Mouse (Mus musculus): ENCODE results near the gene Gm3336. TPM values are rescaled to one million over a fixed set of nuclear protein-coding genes. Genes with fewer than 3 reads are reported as not detected.
A peak's percentile ranks its signal among the peaks of the same experiment; 100 is the strongest.

The Gm3336 gene
- polyA plus RNA-seq, 1 experiment from 2014 or later, result not detected

DNA sequence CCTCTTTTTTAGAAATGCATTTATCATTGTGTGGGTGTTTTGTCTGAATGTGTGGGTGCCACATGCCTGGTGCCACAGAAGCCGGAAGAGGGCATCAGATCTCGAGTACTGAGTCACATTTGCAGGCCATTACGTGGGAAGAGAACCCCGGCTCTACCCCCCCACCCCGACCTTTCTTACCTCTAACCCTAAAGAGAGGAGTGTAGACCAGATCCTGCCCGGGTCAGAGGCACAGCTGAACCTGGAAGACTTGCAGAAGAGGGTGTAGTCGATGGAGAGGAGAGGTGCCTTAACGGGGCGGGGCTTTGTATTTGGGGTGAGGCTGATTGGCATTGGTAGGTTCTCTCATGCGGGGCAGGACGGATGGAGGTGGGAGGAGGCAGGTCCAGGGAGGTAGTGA is 26.5 kb downstream of the Gm3336 start:
- Histone ChIP-seq H3K4me2 (no peak overlapping the region), H3K4me3 (no peak overlapping the region), H3K9ac (no peak overlapping the region), H3K4me1 (peaks cover 13% of the 10 kb centered on the region), H3K9me3 (replicated peaks) (no peaks in the 10 kb centered on the region), H3K36me3 (no peaks in the 10 kb centered on the region), H3K27ac (no peak overlapping the region), H3K27me3 (replicated peaks) (peaks cover 100% of the 10 kb centered on the region)
- ATAC-seq, result no peak
- WGBS (ENCODE audit: insufficient replicate concordance), result 28% methylated on average over 11 of the region's 11 CpGs

DNA sequence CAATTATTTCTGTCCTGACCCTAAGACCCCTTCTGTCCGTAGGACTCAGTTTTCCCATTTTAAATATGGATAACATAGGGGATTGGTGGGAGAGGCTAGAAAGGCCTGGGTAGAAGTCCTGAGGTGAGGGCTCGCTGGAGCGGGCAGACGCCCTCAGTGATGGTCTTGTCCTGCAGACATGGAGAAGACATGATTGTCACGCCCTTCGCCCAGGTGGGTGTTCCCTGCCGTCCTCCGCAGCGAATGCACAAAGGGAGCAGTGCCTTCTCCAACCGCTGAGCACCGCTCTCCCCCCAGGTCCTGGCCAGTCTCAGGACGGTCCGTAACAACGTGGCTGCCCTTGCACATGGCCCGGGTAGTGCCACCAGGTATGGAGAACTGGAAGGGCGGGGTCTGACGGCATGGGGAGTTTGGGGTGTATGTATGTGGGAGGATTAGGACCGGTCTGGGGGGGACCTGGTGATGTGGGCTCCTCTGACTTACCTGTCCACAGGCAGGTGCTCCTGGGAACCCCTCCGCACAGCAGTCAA is 27.4 kb downstream of the Gm3336 start:
- Histone ChIP-seq H3K36me3 (no peaks in the 10 kb centered on the region), H3K27me3 (replicated peaks) (peaks cover 99% of the 10 kb centered on the region), H3K9me3 (replicated peaks) (no peaks in the 10 kb centered on the region), H3K4me1 (peaks cover 13% of the 10 kb centered on the region), H3K9ac (no peak overlapping the region), H3K4me2 (no peak overlapping the region), H3K4me3 (no peak overlapping the region), H3K27ac (no peak overlapping the region)
- 38% methylated on average over 19 of the region's 19 CpGs for WGBS (ENCODE audit: insufficient replicate concordance)
- ATAC-seq, result no peak

DNA sequence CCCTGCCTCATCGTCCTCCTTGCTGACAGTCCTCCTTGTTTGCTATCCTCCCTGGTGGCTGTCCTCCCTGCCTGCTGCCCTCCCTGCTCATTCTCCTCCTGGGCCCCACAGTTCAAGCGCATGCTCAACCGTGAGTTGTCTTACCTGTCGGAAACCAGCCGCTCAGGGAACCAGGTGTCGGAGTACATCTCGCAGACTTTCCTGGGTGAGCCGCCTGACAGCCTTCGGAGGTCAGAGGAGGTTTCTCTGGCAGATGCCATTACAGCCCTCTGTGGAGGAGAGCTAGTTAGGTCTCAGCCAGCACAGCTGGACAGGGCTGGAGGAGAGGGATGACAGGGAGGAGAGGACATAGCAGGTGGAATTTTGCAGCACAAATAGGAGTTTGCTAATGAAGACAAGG is 28.3 kb downstream of the Gm3336 start:
- Histone ChIP-seq H3K27ac (no peak overlapping the region), H3K9me3 (replicated peaks) (no peaks in the 10 kb centered on the region), H3K36me3 (no peaks in the 10 kb centered on the region), H3K9ac (no peak overlapping the region), H3K4me1 (peaks cover 13% of the 10 kb centered on the region), H3K4me2 (no peak overlapping the region), H3K27me3 (replicated peaks) (peaks cover 89% of the 10 kb centered on the region), H3K4me3 (no peak overlapping the region)
- no peak for ATAC-seq
- 63% methylated on average over 9 of the region's 9 CpGs for WGBS (ENCODE audit: insufficient replicate concordance)

DNA sequence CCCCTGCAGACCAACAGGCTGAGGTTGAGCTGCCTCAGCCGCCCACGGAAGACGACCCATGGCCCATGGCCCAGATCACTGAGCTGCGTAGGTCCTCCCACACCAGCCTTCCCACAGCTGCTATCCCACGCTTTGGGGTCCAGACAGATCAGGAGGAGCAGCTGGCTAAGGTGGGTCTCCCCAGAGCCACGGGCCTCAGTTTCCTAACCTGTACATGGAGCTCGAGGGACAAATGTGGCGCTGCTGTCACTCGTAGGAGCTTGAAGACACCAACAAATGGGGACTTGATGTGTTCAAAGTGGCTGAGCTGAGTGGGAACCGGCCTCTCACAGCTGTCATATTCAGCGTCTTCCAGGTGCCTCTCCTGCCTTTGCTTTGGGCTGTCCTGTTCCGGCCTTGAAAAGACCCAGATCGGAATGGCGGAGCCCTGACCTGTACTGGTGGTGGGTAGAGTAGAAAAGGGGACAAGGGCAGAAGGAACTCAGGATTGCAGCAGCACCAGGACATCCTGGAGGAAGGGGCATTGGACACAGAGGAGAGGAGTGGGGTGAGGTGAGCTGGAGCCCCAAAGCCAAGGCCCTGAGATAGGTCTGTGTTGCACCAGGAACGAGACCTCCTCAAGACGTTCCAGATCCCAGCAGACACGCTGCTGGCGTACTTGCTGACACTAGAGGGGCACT is 29.0 kb downstream of the Gm3336 start:
- H3K27me3 ChIP-seq (replicated peaks), result peaks cover 83% of the 10 kb centered on the region
- no peak overlapping the region for H3K4me2 ChIP-seq
- no peak overlapping the region for H3K27ac ChIP-seq
- no peak overlapping the region for H3K9ac ChIP-seq
- ATAC-seq, result no peak
- no peak overlapping the region for H3K4me3 ChIP-seq
- H3K4me1 ChIP-seq, result peaks cover 17% of the 10 kb centered on the region
- no peaks in the 10 kb centered on the region for H3K36me3 ChIP-seq
- no peaks in the 10 kb centered on the region for H3K9me3 ChIP-seq (replicated peaks)
- WGBS (ENCODE audit: insufficient replicate concordance), result 68% methylated on average over 18 of the region's 18 CpGs

DNA sequence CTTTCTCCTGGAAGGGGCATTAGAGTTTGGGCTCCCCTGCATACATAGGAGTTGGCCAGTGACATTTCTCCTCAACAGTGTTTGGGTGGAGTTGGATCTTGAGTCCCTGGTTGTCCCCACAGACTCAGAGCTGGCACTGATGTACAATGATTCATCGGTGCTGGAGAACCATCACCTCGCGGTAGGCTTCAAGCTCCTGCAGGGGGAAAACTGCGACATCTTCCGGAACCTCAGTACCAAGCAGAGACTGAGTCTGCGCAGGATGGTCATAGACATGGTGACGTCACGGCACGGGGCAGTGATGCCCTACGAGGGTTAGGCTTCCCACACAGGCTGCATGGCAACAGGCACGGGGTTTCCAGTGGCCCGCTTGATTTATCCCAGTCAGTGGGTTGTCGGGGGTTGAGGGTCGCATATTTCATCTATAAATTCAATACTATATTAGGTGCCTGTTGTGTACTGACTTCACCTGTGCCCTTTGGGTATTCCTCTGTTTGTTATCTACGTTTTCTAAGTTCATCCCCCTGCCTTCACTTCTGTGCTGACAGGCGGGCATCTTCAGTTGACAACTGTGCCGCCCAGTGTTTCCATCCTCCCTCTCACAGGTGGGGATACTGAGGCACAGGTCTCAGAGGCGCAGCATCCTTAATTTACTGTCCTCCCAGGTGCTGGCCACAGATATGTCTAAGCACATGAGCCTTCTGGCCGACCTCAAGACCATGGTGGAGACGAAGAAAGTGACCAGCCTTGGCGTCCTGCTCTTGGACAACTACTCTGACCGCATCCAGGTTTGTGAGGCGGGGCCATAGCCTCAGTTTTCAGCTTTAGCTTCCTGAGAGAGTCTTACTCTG is 30.1 kb downstream of the Gm3336 start:
- H3K4me1 ChIP-seq, result peaks cover 21% of the 10 kb centered on the region
- no peak overlapping the region for H3K4me3 ChIP-seq
- H3K36me3 ChIP-seq, result no peaks in the 10 kb centered on the region
- no peak overlapping the region for H3K27ac ChIP-seq
- H3K27me3 ChIP-seq (replicated peaks), result peaks cover 71% of the 10 kb centered on the region
- no peaks in the 10 kb centered on the region for H3K9me3 ChIP-seq (replicated peaks)
- WGBS (ENCODE audit: insufficient replicate concordance), result 68% methylated on average over 23 of the region's 23 CpGs
- H3K9ac ChIP-seq, result no peak overlapping the region
- no peak overlapping the region for H3K4me2 ChIP-seq
- ATAC-seq, result no peak

DNA sequence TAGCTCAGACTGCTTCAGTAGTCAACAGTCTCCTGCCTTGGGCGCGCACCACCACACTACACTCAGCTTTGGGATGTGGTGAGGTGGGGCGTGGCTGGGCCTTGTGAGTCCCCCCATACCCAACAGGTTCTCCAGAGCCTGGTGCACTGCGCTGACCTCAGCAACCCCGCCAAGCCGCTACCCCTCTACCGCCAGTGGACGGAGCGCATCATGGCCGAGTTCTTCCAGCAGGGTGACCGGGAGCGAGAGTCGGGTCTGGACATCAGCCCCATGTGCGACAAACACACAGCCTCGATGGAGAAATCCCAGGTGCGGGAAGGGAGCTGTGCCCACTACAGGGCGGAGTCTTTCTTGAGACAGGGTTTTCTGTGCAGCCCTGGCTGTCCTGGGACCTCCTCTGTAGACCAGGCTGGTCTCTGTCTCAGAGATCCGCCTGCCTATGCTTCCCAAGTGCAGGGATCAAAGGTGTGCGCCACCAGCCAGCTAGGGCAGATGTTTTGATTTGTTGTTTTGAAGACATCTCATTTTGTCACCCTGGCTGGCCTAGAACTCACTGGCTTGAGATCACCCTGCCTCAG is 30.8 kb downstream of the Gm3336 start:
- H3K36me3 ChIP-seq, result no peaks in the 10 kb centered on the region
- no peak overlapping the region for H3K4me3 ChIP-seq
- H3K4me2 ChIP-seq, result no peak overlapping the region
- no peaks in the 10 kb centered on the region for H3K9me3 ChIP-seq (replicated peaks)
- no peak overlapping the region for H3K27ac ChIP-seq
- peaks cover 22% of the 10 kb centered on the region for H3K4me1 ChIP-seq
- H3K27me3 ChIP-seq (replicated peaks), result peaks cover 64% of the 10 kb centered on the region
- WGBS (ENCODE audit: insufficient replicate concordance), result 61% methylated on average over 19 of the region's 19 CpGs
- H3K9ac ChIP-seq, result no peak overlapping the region
- ATAC-seq, result no peak

DNA sequence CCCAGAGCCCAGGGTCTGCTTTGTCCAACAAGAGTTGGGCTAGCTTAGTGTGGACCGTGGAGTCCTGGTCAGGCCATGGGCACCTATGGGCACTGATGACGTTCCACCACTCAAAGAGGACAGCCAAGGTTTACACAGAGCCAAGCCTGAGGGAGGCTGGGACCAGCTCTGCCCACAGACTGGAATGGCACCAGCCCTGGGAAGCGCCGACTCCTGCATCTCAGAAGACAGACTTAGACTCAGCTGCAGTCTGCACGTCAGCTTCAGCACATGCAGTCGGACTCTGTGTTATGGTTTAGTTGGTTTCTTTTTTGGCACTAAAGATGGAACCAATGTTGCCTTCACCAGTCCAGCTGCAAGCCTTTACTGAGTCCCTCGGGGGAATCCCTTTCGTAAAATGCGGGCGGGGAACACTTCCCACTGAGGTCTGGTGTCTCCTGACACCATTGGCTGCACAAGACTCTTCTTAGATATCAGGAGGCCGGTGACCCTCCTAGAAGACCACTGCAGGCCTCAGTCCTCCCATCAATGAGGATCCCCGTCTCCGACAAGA is 31.9 kb downstream of the Gm3336 start:
- peaks cover 54% of the 10 kb centered on the region for H3K27me3 ChIP-seq (replicated peaks)
- WGBS (ENCODE audit: insufficient replicate concordance), result 70% methylated on average over 13 of the region's 13 CpGs
- peaks cover 30% of the 10 kb centered on the region for H3K4me1 ChIP-seq
- no peak overlapping the region for H3K4me2 ChIP-seq
- no peak overlapping the region for H3K27ac ChIP-seq
- no peak overlapping the region for H3K9ac ChIP-seq
- no peak for ATAC-seq
- H3K4me3 ChIP-seq, result no peak overlapping the region
- H3K36me3 ChIP-seq, result no peaks in the 10 kb centered on the region
- no peaks in the 10 kb centered on the region for H3K9me3 ChIP-seq (replicated peaks)

DNA sequence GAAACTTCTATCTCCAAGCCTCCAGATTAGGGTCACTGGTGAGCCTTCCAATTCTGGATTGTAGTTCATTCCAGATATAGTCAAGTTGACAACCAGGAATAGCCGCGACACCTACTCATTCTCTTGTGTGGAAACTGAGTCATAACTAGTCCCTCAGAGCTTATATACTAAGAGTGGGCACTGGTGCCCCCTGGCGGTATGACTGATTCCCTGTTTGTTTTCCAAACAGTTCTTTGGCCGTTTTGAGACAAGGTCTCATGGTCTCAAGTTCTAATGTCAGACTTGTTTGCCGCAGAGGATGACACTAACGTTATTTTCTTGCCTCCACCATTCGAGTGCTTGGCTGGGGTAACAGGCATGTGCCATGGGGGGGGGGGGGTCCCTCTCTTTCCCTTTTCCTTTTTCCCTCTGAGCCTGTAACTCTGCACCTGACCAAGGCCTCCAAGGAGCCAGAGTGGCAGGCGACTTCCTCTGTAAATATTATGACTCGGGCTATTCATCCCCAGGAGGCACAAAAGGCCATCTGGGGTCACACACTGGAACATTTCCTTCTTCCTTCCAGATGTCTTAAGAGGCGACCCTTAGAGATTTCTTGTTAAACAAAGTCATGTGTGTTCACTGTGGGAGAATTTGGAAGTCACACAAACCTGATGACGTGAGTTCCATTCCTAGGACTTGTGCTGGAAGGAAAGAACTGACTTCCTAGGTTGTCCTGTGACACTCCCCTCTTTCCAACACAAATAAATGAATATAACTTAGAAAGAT is 33.8 kb downstream of the Gm3336 start:
- no peak overlapping the region for H3K9ac ChIP-seq
- H3K36me3 ChIP-seq, result peaks cover 12% of the 10 kb centered on the region
- 23% methylated on average over 11 of the region's 11 CpGs for WGBS (ENCODE audit: insufficient replicate concordance)
- H3K9me3 ChIP-seq (replicated peaks), result no peaks in the 10 kb centered on the region
- peaks cover 41% of the 10 kb centered on the region for H3K4me1 ChIP-seq
- H3K27me3 ChIP-seq (replicated peaks), result peaks cover 34% of the 10 kb centered on the region
- H3K4me2 ChIP-seq, result no peak overlapping the region
- peak overlapping the region; percentile 79 for H3K27ac ChIP-seq
- no peak overlapping the region for H3K4me3 ChIP-seq
- ATAC-seq, result no peak

DNA sequence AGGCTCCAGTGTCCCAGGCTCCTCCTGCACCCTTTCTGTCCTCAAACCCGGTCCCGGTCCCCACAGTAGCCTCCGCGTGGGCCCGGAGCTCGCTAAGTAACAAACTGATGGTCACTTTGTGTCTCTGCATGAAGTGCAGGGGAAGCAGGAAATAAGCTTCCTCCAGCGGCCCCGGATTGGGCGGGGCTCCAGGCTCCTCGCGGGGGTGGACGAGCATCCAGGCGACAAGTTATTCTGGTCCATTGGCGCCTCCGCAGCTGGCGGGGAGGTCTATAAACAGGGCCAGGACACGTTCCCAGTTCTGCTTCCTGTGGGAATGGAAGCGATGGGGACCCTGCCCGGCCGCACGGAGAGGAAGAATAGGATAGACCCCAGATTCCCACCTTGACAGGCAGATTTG is 34.8 kb downstream of the Gm3336 start:
- Histone ChIP-seq H3K36me3 (peaks cover 20% of the 10 kb centered on the region), H3K4me1 (peaks cover 46% of the 10 kb centered on the region), H3K4me2 (peak overlapping the region; percentile 97), H3K9ac (peak overlapping the region; percentile 47; the same call in 1 of the 2 replicates), H3K9me3 (replicated peaks) (no peaks in the 10 kb centered on the region), H3K27ac (peak overlapping the region; percentile 79), H3K27me3 (replicated peaks) (peaks cover 25% of the 10 kb centered on the region), H3K4me3 (peak overlapping the region; percentile 35)
- no peak for ATAC-seq
- WGBS (ENCODE audit: insufficient replicate concordance), result 12% methylated on average over 21 of the region's 21 CpGs

DNA sequence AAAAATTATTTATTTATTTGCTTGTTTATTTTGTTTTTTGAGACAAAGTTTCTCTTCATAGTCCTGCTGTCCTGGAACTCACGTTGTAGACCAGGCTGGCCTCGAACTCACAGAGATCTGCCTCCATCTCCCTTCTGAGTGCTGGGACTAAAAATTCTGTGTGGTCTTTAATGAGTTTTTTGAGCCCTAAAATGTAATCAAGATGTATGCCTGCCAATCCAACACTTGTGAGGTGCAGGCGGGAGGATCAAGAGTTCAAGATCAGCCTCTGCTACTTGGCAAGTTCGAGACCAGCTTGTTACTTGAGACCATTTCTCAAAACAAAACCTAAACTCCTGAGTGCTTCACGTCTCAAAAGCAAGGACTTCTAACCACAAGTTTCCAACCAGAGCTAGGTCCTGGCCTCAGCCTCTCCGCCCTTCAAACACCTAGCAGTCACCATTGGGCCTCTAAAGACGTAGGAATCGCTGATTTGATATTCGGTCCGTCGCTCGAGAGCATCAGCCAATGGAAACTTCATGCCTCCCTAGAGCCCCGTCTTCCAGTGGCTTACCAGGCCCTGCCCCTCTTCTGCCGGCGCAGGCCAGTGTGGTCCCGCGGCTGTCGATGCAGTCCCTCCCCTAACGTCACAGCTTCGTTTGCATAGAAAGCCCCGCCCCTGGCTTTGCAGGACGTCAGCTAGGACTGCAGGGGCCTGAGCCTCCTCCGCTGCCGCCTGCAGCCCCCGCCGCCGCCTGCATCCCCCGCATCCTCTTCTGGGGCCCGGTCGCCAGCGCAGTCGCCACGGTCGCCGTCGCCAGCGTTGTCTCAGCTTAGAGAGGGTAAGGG is 35.9 kb downstream of the Gm3336 start, which contains the start of gene Rab3a:
Gene Rab3a, plus strand, starts transcription at position 637 of the 828 bp plus-strand sequence.
- 7% methylated on average over 37 of the region's 37 CpGs for WGBS (ENCODE audit: insufficient replicate concordance)
- peaks cover 57% of the 10 kb centered on the region for H3K4me1 ChIP-seq

More for the DNA sequence above, 35.9 kb downstream of the Gm3336 start, which contains the start of gene Rab3a:
- H3K36me3 ChIP-seq, result peaks cover 29% of the 10 kb centered on the region
- H3K27ac ChIP-seq, result peak within 1 kb of the TSS; percentile 79
- H3K9ac ChIP-seq, result peak within 1 kb of the TSS; percentile 78
- H3K4me3 ChIP-seq, result peak within 1 kb of the TSS; percentile 73
- H3K27me3 ChIP-seq (replicated peaks), result peaks cover 14% of the 10 kb centered on the region
- H3K4me2 ChIP-seq, result peak within 1 kb of the TSS; percentile 97
- no peaks in the 10 kb centered on the region for H3K9me3 ChIP-seq (replicated peaks)
- ATAC-seq, result peak; percentile 98
